Mouse (Mus musculus): ENCODE results near the gene Nrg3. TPM values are rescaled to one million over a fixed set of nuclear protein-coding genes. Genes with fewer than 3 reads are reported as not detected.

Nrg3 gene
- polyA plus RNA-seq, 1 experiment from 2014 or later = 1.3 TPM

GRCm38 (mm10) chr14:38659973-38660372 is 812.9 kb downstream of the Nrg3 start:
- Histone ChIP-seq H3K4me3 (ENCODE audit: low read length) (no peak overlapping the region), H3K27ac (ENCODE audit: low read depth, low read length) (no peak overlapping the region), H3K4me2 (replicated peaks; ENCODE audit: low read depth, low read length) (no peak overlapping the region), H3K4me1 (ENCODE audit: control insufficient read depth, insufficient read depth, low read length) (no peaks in the 10 kb centered on the region), H3K9me3 (ENCODE audit: control insufficient read depth, low read length) (no peaks in the 10 kb centered on the region), H3K9ac (ENCODE audit: low read depth, low read length) (no peak overlapping the region), H3K36me3 (ENCODE audit: control insufficient read depth, insufficient read depth, low read length) (no peaks in the 10 kb centered on the region), H3K27me3 (ENCODE audit: control insufficient read depth, insufficient read depth, low read length) (no peaks in the 10 kb centered on the region)
- ATAC-seq (ENCODE audit: low FRiP score, low TSS enrichment) = no peak
- 29% methylated on average over 1 of the region's 1 CpGs for WGBS

GRCm38 (mm10) chr14:38637070-38637469 is 835.8 kb downstream of the Nrg3 start:
- H3K4me1 ChIP-seq (ENCODE audit: control insufficient read depth, insufficient read depth, low read length) = no peaks in the 10 kb centered on the region

GRCm38 (mm10) chr14:38630114-38630513 is 842.8 kb downstream of the Nrg3 start:
- H3K27me3 ChIP-seq (ENCODE audit: control insufficient read depth, insufficient read depth, low read length) = no peaks in the 10 kb centered on the region
- 94% methylated on average over 3 of the region's 3 CpGs for WGBS
- no peak overlapping the region for H3K4me3 ChIP-seq (ENCODE audit: low read length)

More at GRCm38 (mm10) chr14:38637070-38637469, 835.8 kb downstream of the Nrg3 start:
- Histone ChIP-seq H3K9ac (ENCODE audit: low read depth, low read length) (no peak overlapping the region), H3K27ac (ENCODE audit: low read depth, low read length) (no peak overlapping the region), H3K4me2 (replicated peaks; ENCODE audit: low read depth, low read length) (no peak overlapping the region), H3K9me3 (ENCODE audit: control insufficient read depth, low read length) (no peaks in the 10 kb centered on the region), H3K36me3 (ENCODE audit: control insufficient read depth, insufficient read depth, low read length) (no peaks in the 10 kb centered on the region), H3K4me3 (ENCODE audit: low read length) (no peak overlapping the region), H3K27me3 (ENCODE audit: control insufficient read depth, insufficient read depth, low read length) (no peaks in the 10 kb centered on the region)
- 81% methylated on average over 3 of the region's 3 CpGs for WGBS
- ATAC-seq (ENCODE audit: low FRiP score, low TSS enrichment) = no peak

GRCm38 (mm10) chr14:38629671-38630070 is 843.2 kb downstream of the Nrg3 start:
- H3K4me3 ChIP-seq (ENCODE audit: low read length) = no peak overlapping the region
- ATAC-seq (ENCODE audit: low FRiP score, low TSS enrichment) = no peak
- no peak overlapping the region for H3K27ac ChIP-seq (ENCODE audit: low read depth, low read length)
- H3K4me2 ChIP-seq (replicated peaks; ENCODE audit: low read depth, low read length) = no peak overlapping the region
- H3K9me3 ChIP-seq (ENCODE audit: control insufficient read depth, low read length) = no peaks in the 10 kb centered on the region
- H3K27me3 ChIP-seq (ENCODE audit: control insufficient read depth, insufficient read depth, low read length) = no peaks in the 10 kb centered on the region
- H3K9ac ChIP-seq (ENCODE audit: low read depth, low read length) = no peak overlapping the region
- no peaks in the 10 kb centered on the region for H3K4me1 ChIP-seq (ENCODE audit: control insufficient read depth, insufficient read depth, low read length)
- H3K36me3 ChIP-seq (ENCODE audit: control insufficient read depth, insufficient read depth, low read length) = no peaks in the 10 kb centered on the region

More at GRCm38 (mm10) chr14:38630114-38630513, 842.8 kb downstream of the Nrg3 start:
- no peak for ATAC-seq (ENCODE audit: low FRiP score, low TSS enrichment)
- Histone ChIP-seq H3K4me1 (ENCODE audit: control insufficient read depth, insufficient read depth, low read length) (no peaks in the 10 kb centered on the region), H3K36me3 (ENCODE audit: control insufficient read depth, insufficient read depth, low read length) (no peaks in the 10 kb centered on the region), H3K4me2 (replicated peaks; ENCODE audit: low read depth, low read length) (no peak overlapping the region), H3K9me3 (ENCODE audit: control insufficient read depth, low read length) (no peaks in the 10 kb centered on the region), H3K9ac (ENCODE audit: low read depth, low read length) (no peak overlapping the region), H3K27ac (ENCODE audit: low read depth, low read length) (no peak overlapping the region)

- Histone ChIP-seq H3K27ac (ENCODE audit: low read depth, low read length) (no peak overlapping the region), H3K27me3 (ENCODE audit: control insufficient read depth, insufficient read depth, low read length) (no peaks in the 10 kb centered on the region), H3K4me2 (replicated peaks; ENCODE audit: low read depth, low read length) (no peak overlapping the region), H3K4me1 (ENCODE audit: control insufficient read depth, insufficient read depth, low read length) (no peaks in the 10 kb centered on the region), H3K36me3 (ENCODE audit: control insufficient read depth, insufficient read depth, low read length) (no peaks in the 10 kb centered on the region), H3K4me3 (ENCODE audit: low read length) (no peak overlapping the region), H3K9me3 (ENCODE audit: control insufficient read depth, low read length) (no peaks in the 10 kb centered on the region), H3K9ac (ENCODE audit: low read depth, low read length) (no peak overlapping the region)
- no peak for ATAC-seq (ENCODE audit: low FRiP score, low TSS enrichment)
- WGBS = 79% methylated on average over 2 of the region's 2 CpGs
Observed at GRCm38 (mm10) chr14:38628862-38629619, 843.8 kb downstream of the Nrg3 start.

GRCm38 (mm10) chr14:38616969-38617368 is 855.9 kb downstream of the Nrg3 start:
- Histone ChIP-seq H3K9ac (ENCODE audit: low read depth, low read length) (no peak overlapping the region), H3K4me2 (replicated peaks; ENCODE audit: low read depth, low read length) (no peak overlapping the region), H3K36me3 (ENCODE audit: control insufficient read depth, insufficient read depth, low read length) (no peaks in the 10 kb centered on the region), H3K4me3 (ENCODE audit: low read length) (no peak overlapping the region), H3K9me3 (ENCODE audit: control insufficient read depth, low read length) (no peaks in the 10 kb centered on the region), H3K4me1 (ENCODE audit: control insufficient read depth, insufficient read depth, low read length) (no peaks in the 10 kb centered on the region), H3K27ac (ENCODE audit: low read depth, low read length) (no peak overlapping the region), H3K27me3 (ENCODE audit: control insufficient read depth, insufficient read depth, low read length) (no peaks in the 10 kb centered on the region)
- ATAC-seq (ENCODE audit: low FRiP score, low TSS enrichment) = no peak

- no peak overlapping the region for H3K9ac ChIP-seq (ENCODE audit: low read depth, low read length)
- H3K36me3 ChIP-seq (ENCODE audit: control insufficient read depth, insufficient read depth, low read length) = no peaks in the 10 kb centered on the region
- H3K9me3 ChIP-seq (ENCODE audit: control insufficient read depth, low read length) = no peaks in the 10 kb centered on the region
- ATAC-seq (ENCODE audit: low FRiP score, low TSS enrichment) = no peak
- H3K4me2 ChIP-seq (replicated peaks; ENCODE audit: low read depth, low read length) = no peak overlapping the region
- no peak overlapping the region for H3K4me3 ChIP-seq (ENCODE audit: low read length)
- no peaks in the 10 kb centered on the region for H3K4me1 ChIP-seq (ENCODE audit: control insufficient read depth, insufficient read depth, low read length)
- H3K27me3 ChIP-seq (ENCODE audit: control insufficient read depth, insufficient read depth, low read length) = no peaks in the 10 kb centered on the region
- no peak overlapping the region for H3K27ac ChIP-seq (ENCODE audit: low read depth, low read length)
Observed at GRCm38 (mm10) chr14:38597735-38598134, 875.2 kb downstream of the Nrg3 start.

GRCm38 (mm10) chr14:38594297-38594696 is 878.6 kb downstream of the Nrg3 start:
- 83% methylated on average over 1 of the region's 1 CpGs for WGBS
- Histone ChIP-seq H3K4me1 (ENCODE audit: control insufficient read depth, insufficient read depth, low read length) (no peaks in the 10 kb centered on the region), H3K27me3 (ENCODE audit: control insufficient read depth, insufficient read depth, low read length) (no peaks in the 10 kb centered on the region), H3K9ac (ENCODE audit: low read depth, low read length) (no peak overlapping the region), H3K9me3 (ENCODE audit: control insufficient read depth, low read length) (no peaks in the 10 kb centered on the region), H3K36me3 (ENCODE audit: control insufficient read depth, insufficient read depth, low read length) (no peaks in the 10 kb centered on the region), H3K4me2 (replicated peaks; ENCODE audit: low read depth, low read length) (no peak overlapping the region), H3K27ac (ENCODE audit: low read depth, low read length) (no peak overlapping the region), H3K4me3 (ENCODE audit: low read length) (no peak overlapping the region)
- no peak for ATAC-seq (ENCODE audit: low FRiP score, low TSS enrichment)

- Histone ChIP-seq H3K4me2 (replicated peaks; ENCODE audit: low read depth, low read length) (no peak overlapping the region), H3K4me1 (ENCODE audit: control insufficient read depth, insufficient read depth, low read length) (no peaks in the 10 kb centered on the region), H3K9me3 (ENCODE audit: control insufficient read depth, low read length) (no peaks in the 10 kb centered on the region), H3K9ac (ENCODE audit: low read depth, low read length) (no peak overlapping the region), H3K27me3 (ENCODE audit: control insufficient read depth, insufficient read depth, low read length) (no peaks in the 10 kb centered on the region), H3K27ac (ENCODE audit: low read depth, low read length) (no peak overlapping the region), H3K4me3 (ENCODE audit: low read length) (no peak overlapping the region), H3K36me3 (ENCODE audit: control insufficient read depth, insufficient read depth, low read length) (no peaks in the 10 kb centered on the region)
- ATAC-seq (ENCODE audit: low FRiP score, low TSS enrichment) = no peak
- 88% methylated on average over 3 of the region's 3 CpGs for WGBS
Observed at GRCm38 (mm10) chr14:38576796-38577195, 896.1 kb downstream of the Nrg3 start.

All from kidney, embryonic 14.5 days (tissue).